Mouse (Mus musculus): ENCODE results near the gene Ets1. TPM values are rescaled to one million over a fixed set of nuclear protein-coding genes. Genes with fewer than 3 reads are reported as not detected.

Ets1 gene
- polyA plus RNA-seq, 1 experiment, result 1.1 TPM

DNA sequence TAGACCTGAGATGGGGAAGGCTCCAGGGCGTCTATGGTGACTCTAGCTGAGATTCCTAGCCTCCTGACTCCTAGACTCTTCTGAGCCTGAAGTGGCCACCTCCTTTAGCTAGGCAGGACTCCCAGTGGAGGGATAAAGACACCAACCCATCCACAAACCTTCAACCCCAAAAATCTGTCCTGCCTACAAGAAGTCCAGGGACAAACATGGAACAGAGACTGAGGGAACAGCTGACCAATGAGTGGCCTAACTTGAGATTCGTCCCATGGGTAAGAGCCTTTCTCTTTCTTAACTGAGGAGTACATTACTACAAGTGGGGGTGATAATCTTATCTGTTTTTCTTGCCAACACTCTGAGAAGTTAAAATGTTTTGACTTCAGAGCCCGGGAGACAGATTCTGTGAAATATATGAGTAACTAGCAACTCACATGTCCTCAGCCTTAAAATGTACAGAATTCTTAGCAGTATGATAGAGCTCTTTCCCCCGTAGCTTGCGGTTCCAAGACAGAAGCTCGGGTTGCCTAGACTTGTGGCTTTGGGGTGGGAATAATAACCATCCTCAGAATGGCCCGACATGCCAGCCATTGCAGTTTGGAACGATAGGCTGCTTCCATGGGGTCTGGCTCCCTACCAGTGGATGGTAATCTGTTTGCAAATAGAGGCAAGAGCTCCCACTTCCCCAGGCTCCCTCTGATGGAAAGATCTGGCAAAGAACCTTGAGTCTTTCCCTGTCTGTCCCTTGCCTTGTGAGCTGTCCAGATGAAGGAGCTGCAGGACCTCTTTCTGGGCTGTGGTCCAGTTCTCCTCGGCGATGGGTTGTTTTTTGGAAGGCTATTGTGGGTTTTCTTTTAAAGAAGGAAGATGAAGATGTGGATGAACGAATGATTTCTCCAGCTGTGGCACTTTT lies 30.8 kb downstream of the Ets1 start:
- no peak overlapping the region for H3K4me3 ChIP-seq (ENCODE audit: control insufficient read depth, low read depth, low read length)
- no peaks in the 10 kb centered on the region for H3K27me3 ChIP-seq (ENCODE audit: control insufficient read depth, insufficient read depth, low read length)
- TF ChIP-seq CTCF (IDR thresholded peaks at IDR 0.05; ENCODE audit: control insufficient read depth, insufficient read depth, insufficient replicate concordance, low read depth, low read length) (no peak), POLR2A (IDR thresholded peaks at IDR 0.05; ENCODE audit: control insufficient read depth, low read depth, low read length) (no peak)
- H3K36me3 ChIP-seq (ENCODE audit: control insufficient read depth, insufficient read depth, low read length), result no peaks in the 10 kb centered on the region
- peaks cover 2% of the 10 kb centered on the region for H3K4me1 ChIP-seq (ENCODE audit: control insufficient read depth, insufficient read depth, low read length)
- H3K27ac ChIP-seq (ENCODE audit: control insufficient read depth, insufficient read depth, low read depth, low read length), result no peak overlapping the region

GRCm38 (mm10) chr9:32667518-32667908 lies 31.5 kb downstream of the Ets1 start:
- H3K36me3 ChIP-seq (ENCODE audit: control insufficient read depth, insufficient read depth, low read length), result no peaks in the 10 kb centered on the region
- H3K27me3 ChIP-seq (ENCODE audit: control insufficient read depth, insufficient read depth, low read length), result no peaks in the 10 kb centered on the region
- no peak overlapping the region for H3K4me3 ChIP-seq (ENCODE audit: control insufficient read depth, low read depth, low read length)
- H3K4me1 ChIP-seq (ENCODE audit: control insufficient read depth, insufficient read depth, low read length), result peaks cover 5% of the 10 kb centered on the region
- no peak for TF ChIP-seq CTCF (IDR thresholded peaks at IDR 0.05; ENCODE audit: control insufficient read depth, insufficient read depth, insufficient replicate concordance, low read depth, low read length)
- H3K27ac ChIP-seq (ENCODE audit: control insufficient read depth, insufficient read depth, low read depth, low read length), result no peak overlapping the region

DNA sequence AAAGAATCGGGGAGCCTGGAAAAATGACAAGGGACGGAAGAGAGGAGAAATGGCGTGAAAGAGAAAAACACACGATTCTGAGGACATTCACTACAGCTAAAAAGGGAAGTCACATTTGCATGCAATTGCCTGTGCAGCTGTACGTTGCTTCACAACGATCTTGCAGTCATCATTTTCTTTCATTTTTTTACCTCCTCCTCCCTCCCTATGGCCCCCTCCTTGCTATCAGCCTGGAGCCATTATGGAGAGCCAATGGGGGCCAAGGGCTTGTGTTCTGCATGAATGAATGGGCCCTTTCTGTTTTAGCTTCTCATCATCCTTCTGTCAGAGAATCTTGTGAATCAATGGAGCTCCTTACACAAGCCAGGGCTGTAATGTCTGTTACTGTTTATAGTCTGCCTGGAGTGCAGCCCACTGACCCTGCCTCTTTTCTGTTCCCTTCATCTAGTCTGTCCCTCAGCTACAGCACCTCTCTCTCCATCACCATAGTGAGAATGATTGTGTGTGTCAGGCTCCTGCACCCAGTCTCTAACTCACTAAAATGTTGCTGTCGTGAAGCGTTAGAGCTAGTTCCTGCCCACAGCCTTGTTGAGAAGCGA lies 32.2 kb downstream of the Ets1 start:
- Histone ChIP-seq H3K27me3 (ENCODE audit: control insufficient read depth, insufficient read depth, low read length) (no peaks in the 10 kb centered on the region), H3K4me1 (ENCODE audit: control insufficient read depth, insufficient read depth, low read length) (peaks cover 6% of the 10 kb centered on the region), H3K27ac (ENCODE audit: control insufficient read depth, insufficient read depth, low read depth, low read length) (no peak overlapping the region), H3K36me3 (ENCODE audit: control insufficient read depth, insufficient read depth, low read length) (no peaks in the 10 kb centered on the region), H3K4me3 (ENCODE audit: control insufficient read depth, low read depth, low read length) (no peak overlapping the region)
- TF ChIP-seq CTCF (IDR thresholded peaks at IDR 0.05; ENCODE audit: control insufficient read depth, insufficient read depth, insufficient replicate concordance, low read depth, low read length) (no peak), POLR2A (IDR thresholded peaks at IDR 0.05; ENCODE audit: control insufficient read depth, low read depth, low read length) (no peak)

- Histone ChIP-seq H3K27me3 (ENCODE audit: control insufficient read depth, insufficient read depth, low read length) (no peaks in the 10 kb centered on the region), H3K27ac (ENCODE audit: control insufficient read depth, insufficient read depth, low read depth, low read length) (no peak overlapping the region), H3K4me1 (ENCODE audit: control insufficient read depth, insufficient read depth, low read length) (peaks cover 6% of the 10 kb centered on the region), H3K4me3 (ENCODE audit: control insufficient read depth, low read depth, low read length) (no peak overlapping the region), H3K36me3 (ENCODE audit: control insufficient read depth, insufficient read depth, low read length) (no peaks in the 10 kb centered on the region)
- TF ChIP-seq CTCF (IDR thresholded peaks at IDR 0.05; ENCODE audit: control insufficient read depth, insufficient read depth, insufficient replicate concordance, low read depth, low read length), result no peak
Observed at GRCm38 (mm10) chr9:32669397-32669796, 33.4 kb downstream of the Ets1 start.

- peaks cover 6% of the 10 kb centered on the region for H3K4me1 ChIP-seq (ENCODE audit: control insufficient read depth, insufficient read depth, low read length)
- H3K36me3 ChIP-seq (ENCODE audit: control insufficient read depth, insufficient read depth, low read length), result no peaks in the 10 kb centered on the region
- H3K4me3 ChIP-seq (ENCODE audit: control insufficient read depth, low read depth, low read length), result peak overlapping the region; percentile 10
- no peaks in the 10 kb centered on the region for H3K27me3 ChIP-seq (ENCODE audit: control insufficient read depth, insufficient read depth, low read length)
- TF ChIP-seq CTCF (IDR thresholded peaks at IDR 0.05; ENCODE audit: control insufficient read depth, insufficient read depth, insufficient replicate concordance, low read depth, low read length), result no peak
- no peak for TF ChIP-seq POLR2A (IDR thresholded peaks at IDR 0.05; ENCODE audit: control insufficient read depth, low read depth, low read length)
- H3K27ac ChIP-seq (ENCODE audit: control insufficient read depth, insufficient read depth, low read depth, low read length), result 0 out of 2 replicates have a peak overlapping the region, but pooled peaks have one; percentile 5
Observed at GRCm38 (mm10) chr9:32671970-32672859, 36.2 kb downstream of the Ets1 start.

DNA sequence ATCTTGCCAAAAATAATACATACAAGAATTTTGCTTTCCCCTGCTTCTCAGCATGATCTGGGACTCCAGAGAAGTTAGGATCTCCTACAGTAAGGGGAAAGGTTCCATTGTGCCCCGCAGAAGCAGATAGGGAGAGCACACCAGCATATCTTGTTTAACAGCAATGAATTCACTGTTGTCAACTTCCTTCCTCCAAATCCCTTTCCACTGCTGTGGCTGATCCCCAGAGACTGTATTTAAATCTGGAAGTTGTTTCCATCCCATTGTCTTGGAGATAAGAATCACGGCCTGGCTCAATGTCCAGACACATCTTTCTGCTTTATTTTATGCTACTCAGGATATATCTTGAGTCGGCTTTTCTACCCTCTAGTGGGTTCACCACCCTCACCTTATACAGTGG lies 37.9 kb downstream of the Ets1 start:
- H3K4me1 ChIP-seq (ENCODE audit: control insufficient read depth, insufficient read depth, low read length), result peaks cover 6% of the 10 kb centered on the region
- H3K36me3 ChIP-seq (ENCODE audit: control insufficient read depth, insufficient read depth, low read length), result no peaks in the 10 kb centered on the region
- H3K4me3 ChIP-seq (ENCODE audit: control insufficient read depth, low read depth, low read length), result no peak overlapping the region
- no peak overlapping the region for H3K27ac ChIP-seq (ENCODE audit: control insufficient read depth, insufficient read depth, low read depth, low read length)
- no peak for TF ChIP-seq CTCF (IDR thresholded peaks at IDR 0.05; ENCODE audit: control insufficient read depth, insufficient read depth, insufficient replicate concordance, low read depth, low read length)
- TF ChIP-seq POLR2A (IDR thresholded peaks at IDR 0.05; ENCODE audit: control insufficient read depth, low read depth, low read length), result no peak
- H3K27me3 ChIP-seq (ENCODE audit: control insufficient read depth, insufficient read depth, low read length), result no peaks in the 10 kb centered on the region

All from testis, adult 2 months (tissue).